Mouse (Mus musculus) brain, embryonic 14.5 days (tissue): ENCODE data around the gene Sav1.

ENCODE experiments used
- CTCF ChIP-seq: fragments of 200-500 bp; IDR thresholded peaks from 2 replicates; pipeline ENCODE4 v1.5.1; 2012; ENCODE audit warnings: inconsistent platforms, mild to moderate bottlenecking, moderate library complexity, borderline replicate concordance; ENCODE audit not compliant: insufficient read depth, insufficient read length; ENCODE audit errors: extremely low read depth
- POLR2A ChIP-seq: fragments of 200-500 bp; IDR thresholded peaks from 2 replicates; pipeline ENCODE4 v1.6.1; 2012; ENCODE audit warnings: mild to moderate bottlenecking, inconsistent platforms, borderline replicate concordance; ENCODE audit not compliant: poor library complexity, insufficient read depth, insufficient read length, severe bottlenecking; ENCODE audit errors: extremely low read depth

DNA sequence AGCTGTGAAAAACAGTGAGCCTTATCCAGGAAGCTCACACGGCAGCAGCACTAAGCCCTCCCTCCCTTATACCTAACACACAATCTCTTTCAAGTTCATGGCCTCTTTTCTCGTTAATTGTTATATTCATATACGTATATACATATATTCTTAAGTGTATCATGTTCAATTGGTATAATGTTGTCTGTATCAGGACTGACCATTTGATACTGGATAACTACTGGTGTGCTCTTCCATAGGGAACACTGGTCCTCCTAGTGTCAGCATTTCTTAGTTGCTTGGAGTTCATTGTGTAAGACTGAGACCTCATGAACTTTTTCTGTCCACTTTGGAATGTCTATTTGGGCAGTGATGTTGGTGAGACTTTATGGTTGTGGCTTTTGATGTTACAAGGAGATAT lies 63.7 kb downstream of the Sav1 start:
- TF ChIP-seq CTCF, result no peak
- TF ChIP-seq POLR2A, result no peak
